Mouse (Mus musculus): ENCODE data around the gene Oas1d.
A peak's percentile ranks its signal among the peaks of the same experiment; 100 is the strongest.
"Not testable (repeated sequence)": the region's sequence is repeated elsewhere in the genome, so short reads cannot be mapped to it uniquely, and the experiment has no call there.

Oas1d gene

DNA sequence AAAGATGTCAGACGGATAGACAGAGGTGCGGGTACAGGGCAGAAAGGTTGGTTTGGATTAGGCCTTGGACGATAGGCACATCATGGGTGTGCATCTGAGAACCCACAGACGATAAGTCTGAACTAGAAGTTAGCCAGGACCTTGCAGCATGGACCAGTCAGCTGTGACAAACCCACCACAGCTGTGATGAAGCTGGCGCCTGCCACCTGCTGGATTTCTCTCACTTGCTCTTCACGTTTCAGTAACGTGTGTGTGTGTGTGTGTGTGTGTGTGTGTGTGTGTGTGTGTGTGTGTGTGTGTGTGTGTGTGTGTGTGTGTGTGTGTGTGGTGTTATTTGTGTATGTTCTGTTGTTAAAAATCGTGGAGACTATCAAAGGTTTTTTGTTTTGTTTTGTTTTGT, at the start of gene Oas1d:
TSS of gene Oas1d (plus strand) at position 333 of the 400 bp plus-strand sequence.
- DNase-seq (ENCODE audit: low spot score in 2 of 2), result not testable (repeated sequence)

DNA sequence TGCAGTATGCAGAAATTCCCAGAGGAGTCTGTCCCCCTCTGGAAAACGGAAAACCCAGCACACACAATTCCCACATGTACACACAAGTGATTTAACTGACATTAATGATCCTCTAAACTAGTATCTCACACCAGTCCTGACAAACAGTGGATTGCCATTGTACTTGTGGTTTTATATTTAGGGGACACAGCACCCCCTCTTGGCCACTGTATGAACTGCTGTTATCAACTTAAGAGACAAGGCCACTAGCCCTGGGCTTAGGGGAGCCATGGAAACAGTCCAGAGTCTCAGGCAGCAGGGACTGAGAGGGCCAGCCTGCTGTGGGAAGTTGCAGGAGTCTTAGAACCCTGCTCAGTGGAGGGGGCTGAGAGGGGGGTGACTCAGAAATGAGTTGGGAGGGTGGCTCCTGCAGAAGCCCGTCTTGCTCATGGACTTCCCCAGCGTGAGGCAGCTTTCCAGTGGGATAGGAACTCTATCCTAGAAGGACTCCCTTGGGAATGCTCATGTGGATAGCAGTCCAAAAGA, 48.9 kb upstream of the Oas1d start:
- no peak for DNase-seq (ENCODE audit: low spot score in 2 of 2)

DNA sequence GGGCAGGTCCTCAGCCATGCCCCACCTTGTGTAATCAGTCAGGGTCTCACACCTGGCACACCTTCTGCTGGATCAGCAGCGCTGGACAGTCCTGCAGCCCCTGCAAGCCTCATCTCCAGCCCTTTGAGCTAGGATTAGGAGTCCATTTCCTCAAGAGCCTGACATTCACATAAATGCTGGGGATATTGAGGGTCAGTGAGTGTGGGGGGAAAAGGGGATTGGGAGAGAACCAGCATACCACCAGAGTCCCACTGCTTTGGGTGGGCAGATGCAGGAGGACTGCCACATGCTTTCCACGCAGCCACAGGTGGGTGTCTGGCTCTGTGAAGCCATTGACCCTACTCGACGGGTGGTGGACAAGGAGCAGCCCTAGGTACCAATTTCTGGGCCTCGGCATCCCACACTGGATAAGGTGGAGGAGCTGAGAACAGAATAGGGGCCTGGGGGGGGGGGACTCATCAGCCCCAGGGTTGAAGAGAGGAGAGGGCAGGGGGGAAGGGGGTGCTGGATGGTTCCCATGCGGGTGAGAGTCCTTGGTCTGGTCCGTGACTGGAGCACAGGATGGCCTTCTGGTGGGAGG, 44.8 kb upstream of the Oas1d start:
- no peak for DNase-seq (ENCODE audit: low spot score in 2 of 2)

DNA sequence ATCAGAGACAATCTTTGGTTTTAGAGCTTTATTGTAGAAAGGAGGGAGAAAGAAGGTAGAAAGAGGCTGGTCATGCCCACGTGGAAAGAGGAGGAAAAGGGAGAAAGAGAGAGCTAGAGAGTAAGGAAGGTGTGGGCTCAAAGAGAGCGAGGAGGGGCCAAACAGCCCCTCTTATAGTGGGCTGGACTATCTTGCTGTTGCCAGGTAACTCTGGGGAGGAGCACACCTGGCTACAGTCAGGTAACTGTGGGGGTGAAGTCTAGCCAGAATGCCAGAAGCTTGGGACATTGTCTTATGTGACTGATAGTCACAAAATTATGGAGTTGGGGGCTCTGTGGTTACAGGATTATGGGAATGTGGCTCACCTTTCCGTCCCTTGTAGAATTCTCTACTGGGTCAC, 44.3 kb upstream of the Oas1d start:
- DNase-seq (ENCODE audit: low spot score in 2 of 2), result no peak

DNA sequence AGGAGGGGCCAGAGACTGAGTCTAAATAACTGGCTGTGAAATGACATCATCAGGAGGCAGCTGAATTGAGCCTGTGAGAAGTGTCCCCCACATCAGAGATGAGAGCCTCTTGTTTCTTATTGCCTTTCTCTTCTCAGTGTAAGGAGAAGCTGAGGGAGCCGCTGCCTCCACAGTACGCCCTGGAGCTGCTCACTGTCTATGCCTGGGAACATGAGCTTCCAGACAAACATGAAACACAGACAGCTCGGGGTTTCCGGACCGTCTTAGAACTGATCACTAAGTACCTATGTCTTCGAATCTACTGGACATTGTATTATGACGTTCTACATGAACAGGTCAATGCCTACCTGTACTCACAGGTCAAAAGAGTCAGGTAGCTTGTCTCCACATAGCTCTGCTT, 43.6 kb upstream of the Oas1d start:
- DNase-seq (ENCODE audit: low spot score in 2 of 2), result no peak

DNA sequence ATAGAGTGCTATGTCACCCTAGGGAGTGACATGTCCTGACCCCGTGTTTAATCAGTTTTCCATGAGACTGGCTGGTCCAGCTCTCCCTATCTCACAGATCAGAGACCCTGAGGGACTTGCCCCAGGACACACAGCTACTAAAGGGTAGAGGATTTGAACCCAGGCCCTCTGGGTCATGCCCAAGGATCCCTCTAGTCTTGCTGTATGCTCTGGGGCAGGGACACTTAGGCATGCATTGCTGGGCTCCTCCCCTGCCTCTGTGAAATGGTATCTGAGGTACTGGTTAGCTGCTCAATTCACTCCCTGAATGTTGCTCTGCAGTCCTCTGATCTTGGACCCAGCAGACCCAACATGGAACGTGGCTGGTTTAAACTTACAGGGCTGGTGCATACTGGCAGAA, 42.9 kb upstream of the Oas1d start:
- DNase-seq (ENCODE audit: low spot score in 2 of 2), result no peak

DNA sequence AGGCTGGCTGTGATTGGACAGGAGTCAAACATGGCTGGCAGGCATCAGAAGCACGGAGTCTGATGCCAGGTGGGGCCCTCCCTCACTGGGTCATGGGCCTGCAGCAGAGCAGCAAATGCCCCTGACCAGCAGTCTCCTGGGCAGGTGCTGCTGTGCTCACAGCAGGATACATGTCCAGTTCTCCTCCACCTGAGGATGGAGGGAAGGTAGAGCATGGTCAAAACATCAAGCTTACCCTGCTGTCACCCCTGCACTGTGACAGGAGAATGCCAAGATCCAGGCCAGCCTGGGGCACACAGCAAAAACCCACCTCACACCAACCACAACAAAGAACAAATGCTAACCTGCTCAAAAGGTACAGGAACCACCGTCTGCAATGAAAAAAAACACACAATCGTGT, 37.5 kb upstream of the Oas1d start:
- DNase-seq (ENCODE audit: low spot score in 2 of 2), result not testable (repeated sequence)

DNA sequence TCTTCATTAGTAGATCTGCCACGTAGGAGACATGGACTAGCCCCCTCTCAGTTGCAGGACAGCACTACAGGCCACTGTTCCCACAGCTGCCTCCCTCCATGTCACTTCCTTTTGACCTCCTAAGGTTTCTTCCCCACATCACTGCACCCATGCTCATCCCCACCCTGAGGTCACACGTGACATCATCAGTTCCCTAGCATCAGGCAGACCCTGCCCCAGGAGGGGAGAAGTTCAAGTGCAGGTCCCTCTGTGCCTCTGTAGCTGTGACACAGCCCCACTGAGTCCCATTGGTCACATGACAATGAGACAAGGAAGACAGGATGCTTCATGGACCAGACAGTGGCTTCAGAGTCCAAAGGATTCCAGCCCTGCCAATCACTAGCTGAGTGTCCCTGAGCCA, 36.9 kb upstream of the Oas1d start:
- not testable (repeated sequence) for DNase-seq (ENCODE audit: low spot score in 2 of 2)

DNA sequence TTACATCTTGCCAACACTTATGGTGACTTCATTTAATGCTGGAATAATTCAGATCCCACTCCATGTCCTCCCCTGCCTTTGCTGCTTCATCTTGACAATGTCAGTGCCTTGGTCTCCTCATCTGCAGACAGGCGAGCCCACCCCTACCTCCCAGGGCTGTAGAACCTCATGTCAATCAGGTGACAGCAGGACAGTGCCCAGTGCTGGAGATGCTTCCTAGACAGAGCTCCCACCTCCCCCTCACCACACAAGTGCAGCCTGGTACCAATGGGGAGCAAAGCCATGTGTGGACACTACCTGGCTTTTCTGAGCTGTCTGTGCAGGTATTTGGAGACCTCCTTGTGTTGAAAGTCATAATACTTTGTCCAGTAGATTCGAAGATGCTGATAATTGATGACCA, 35.5 kb upstream of the Oas1d start:
- peak in 1 of 2 experiments; percentile 9 for DNase-seq (ENCODE audit: low spot score in 2 of 2)

DNA sequence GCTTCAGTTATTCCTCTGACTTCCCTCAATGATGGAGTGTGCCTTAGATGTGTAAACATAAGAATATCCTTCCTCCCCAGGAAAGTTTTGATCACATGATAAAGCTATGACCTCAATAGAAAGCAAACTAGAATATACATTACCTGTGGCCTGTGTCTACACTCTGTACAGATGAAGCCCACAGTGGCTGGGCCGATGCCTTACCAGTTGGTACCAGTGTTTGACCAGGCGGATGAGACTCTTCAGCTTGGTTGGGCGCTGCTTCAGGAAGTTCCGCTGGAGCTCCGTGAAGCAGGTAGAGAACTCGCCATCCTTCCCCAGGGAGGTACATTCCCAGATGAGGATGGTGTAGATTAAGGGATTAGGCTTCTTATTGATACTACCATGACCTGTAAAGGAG, 32.7 kb upstream of the Oas1d start:
- DNase-seq (ENCODE audit: low spot score in 2 of 2), result not testable (repeated sequence)

DNA sequence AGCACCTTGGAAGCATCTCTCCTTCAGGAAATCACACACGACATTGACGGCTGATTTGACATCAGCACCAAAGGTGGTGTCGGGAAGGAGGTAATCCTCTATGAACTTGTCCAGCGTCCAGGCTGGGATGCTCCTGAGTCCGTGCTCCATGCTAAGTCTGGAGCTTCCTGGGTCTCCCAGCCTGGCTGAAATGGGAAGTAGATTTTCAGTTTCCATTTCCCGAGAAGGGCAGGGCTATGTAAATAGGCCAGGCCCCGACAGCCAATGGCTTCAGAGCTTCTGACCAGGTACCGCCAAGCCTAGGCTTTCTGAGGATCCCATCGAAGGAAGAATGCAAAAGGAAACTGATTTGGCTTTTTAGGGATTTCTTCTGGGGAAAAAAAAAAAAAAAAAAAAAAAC, 26.9 kb upstream of the Oas1d start, which contains the start of gene Oas1g:
TSS of gene Oas1g (minus strand) at position 201 of the 400 bp plus-strand sequence.
- not testable (repeated sequence) for DNase-seq (ENCODE audit: low spot score in 2 of 2)

DNA sequence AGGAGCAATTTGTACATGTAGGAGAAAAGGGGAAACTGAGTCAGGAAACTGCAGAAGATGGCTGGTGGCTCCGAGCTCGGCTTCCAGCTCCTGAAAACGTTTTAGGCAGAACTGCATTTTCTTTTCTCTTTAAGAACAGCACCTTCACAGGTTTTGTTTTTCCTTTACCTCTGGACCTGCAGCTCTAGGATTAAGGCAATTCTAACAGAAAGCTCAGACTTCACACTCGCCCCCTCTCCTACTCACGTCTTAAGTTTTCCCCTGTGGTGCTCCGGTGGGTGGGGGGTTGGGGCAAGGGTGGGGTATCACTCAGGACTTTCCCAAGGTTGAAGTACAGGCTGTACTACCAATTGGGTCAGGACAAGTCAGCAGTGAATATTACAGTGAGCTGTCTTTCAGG, 26.5 kb upstream of the Oas1d start:
- no peak for DNase-seq (ENCODE audit: low spot score in 2 of 2)

DNA sequence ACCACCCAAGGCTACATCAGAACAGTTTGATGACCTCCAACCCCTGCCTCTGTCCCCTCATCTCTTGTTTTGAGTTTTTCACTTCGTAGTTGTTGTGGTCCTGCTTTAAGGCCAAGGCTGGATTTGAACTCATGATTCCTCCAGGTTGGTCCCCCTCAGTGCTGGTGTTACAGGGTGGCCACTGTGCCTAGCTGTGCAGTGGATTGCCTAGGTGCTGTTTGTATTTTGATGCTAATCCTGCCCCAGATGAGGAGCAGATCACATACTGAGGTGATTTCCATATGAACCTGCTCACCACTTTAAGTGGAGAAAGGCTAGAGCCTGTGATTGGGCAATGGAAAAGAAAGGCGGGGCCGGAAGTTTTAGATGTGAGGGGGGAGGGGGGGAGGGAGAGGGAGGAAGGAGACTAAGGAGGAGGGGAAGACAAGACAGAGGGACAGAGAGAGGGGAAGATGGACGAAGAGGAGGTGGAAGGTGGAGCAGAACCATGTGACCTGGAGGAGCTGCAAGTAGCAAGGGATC, 26.0 kb upstream of the Oas1d start:
- not testable (repeated sequence) for DNase-seq (ENCODE audit: low spot score in 2 of 2)

DNA sequence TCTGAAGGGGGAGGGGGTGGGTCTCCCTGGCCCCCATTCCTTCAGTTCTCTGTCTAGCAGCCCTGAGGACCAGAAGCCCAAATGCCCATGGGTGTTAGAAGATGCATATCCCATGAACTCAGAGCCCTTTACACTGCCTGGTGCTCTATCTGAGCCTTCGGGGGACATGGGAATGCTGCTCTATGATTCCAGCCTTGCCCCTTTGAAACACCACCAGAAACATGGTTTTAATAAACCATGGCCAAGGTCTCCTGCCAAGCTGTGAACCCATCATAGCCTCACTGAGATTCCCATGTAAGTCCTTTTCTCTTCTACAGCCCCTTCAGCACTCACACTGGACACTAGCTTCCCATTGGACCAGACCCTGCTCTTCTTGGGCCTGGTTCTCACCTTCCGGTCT, 24.3 kb upstream of the Oas1d start:
- no peak for DNase-seq (ENCODE audit: low spot score in 2 of 2)

DNA sequence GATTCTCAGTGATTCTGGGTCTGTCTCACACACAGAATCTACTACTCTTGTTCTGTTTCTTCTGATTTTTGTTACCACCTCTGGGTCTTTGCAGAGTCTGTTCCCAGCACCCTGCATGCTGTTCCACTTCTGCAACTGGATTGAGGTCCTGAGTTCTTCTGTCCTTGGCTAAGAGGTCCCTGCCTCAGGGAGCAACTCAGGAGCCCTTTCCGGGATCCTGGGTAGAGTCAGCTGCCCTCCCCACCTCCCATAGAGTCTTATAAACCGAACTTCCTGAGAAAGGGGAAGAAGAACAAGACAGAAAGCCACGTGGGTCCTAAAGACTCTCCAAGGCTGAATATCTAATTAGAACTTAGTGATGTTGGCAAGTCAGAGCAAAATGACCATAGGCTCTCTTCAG, 23.3 kb upstream of the Oas1d start:
- no peak for DNase-seq (ENCODE audit: low spot score in 2 of 2)

DNA sequence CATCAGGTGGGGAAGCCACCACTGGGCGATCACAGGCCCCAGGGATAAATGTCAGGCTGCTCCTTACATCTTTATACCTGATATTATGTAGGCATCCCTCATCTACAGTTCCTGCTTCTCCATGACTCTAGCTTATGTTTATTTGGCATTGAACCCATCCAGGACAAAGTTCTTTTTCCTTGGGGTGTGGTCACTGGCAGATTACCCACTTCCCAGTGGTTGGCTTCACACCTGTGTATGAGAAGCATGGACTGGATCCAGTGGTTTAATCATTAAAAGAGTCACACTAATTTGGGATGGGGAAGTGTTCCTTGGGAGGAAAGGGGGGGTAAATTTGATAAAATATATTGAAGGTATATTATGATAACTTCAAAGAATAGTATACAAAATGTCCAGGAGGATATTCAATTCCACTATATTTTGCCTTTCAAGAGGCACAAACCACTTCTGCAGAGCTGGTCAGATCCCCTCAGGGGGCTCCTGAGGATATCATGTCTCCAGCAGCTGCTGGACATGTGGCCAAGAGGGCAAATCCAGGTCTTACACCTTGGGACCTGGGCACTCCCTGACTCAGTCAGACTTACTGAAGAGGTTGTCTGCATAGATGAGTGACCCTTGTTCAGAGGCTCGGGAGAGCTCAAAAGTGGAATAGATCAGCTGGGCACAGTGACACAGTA, 22.6 kb upstream of the Oas1d start:
- not testable (repeated sequence) for DNase-seq (ENCODE audit: low spot score in 2 of 2)

DNA sequence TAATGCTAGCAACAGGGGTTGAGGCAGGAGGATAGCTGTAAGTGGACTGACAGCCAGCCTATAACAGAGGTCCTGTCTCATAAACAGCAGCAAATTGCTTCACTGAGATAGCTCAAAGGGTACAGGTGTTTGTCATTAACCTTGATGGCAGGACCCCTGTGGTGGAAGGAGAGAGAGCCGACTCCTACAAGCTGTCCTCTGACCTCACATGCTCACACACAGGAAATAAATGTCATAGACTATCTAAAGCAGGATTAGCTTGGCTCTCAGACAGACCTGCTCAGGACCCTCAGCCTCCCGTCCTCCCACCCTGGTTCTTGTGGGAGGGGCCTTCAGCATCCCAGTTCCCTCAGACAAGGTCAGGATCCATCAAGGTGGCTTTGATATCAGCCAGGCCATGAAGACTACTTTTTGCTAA, 22.1 kb upstream of the Oas1d start:
- no peak for DNase-seq (ENCODE audit: low spot score in 2 of 2)

DNA sequence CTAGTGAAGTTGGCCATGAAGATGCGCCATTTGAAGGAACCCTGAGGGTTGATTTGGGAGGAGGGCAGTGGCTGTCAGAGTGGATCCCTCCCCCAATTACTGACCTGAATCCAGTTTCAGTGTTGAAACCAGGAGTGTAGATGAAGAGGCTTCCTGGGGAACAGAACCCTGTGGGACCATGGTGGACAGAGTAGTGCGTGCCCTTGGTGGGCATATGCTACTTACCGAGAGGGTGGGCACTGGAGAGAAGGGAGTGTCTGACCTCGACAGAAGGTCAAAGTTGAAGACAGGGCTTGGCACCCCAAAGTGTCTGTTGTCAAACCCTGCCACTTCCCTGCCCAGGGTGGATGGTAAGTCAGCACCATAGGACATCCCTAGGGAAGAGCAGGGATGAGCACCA, 20.5 kb upstream of the Oas1d start:
- DNase-seq (ENCODE audit: low spot score in 2 of 2), result not testable (repeated sequence)

DNA sequence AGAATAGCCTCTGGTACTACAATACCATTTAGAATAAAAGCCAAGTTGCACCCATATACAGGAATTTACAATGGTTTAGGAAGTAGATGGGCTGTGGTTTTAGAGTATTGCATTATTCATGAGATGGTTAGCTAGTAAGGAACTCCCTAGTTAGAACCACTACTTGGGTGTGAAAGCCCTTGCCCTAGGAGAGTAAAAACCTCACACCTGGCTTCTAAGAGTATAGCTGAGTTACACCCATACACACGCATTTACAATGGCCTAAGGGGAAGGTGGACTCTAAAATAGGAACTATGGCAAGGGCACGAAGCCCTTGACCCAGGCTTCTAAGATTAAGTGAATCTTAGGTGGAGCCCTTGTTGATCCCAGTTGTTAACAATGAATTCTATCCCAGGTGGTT, 19.6 kb upstream of the Oas1d start:
- not testable (repeated sequence) for DNase-seq (ENCODE audit: low spot score in 2 of 2)

DNA sequence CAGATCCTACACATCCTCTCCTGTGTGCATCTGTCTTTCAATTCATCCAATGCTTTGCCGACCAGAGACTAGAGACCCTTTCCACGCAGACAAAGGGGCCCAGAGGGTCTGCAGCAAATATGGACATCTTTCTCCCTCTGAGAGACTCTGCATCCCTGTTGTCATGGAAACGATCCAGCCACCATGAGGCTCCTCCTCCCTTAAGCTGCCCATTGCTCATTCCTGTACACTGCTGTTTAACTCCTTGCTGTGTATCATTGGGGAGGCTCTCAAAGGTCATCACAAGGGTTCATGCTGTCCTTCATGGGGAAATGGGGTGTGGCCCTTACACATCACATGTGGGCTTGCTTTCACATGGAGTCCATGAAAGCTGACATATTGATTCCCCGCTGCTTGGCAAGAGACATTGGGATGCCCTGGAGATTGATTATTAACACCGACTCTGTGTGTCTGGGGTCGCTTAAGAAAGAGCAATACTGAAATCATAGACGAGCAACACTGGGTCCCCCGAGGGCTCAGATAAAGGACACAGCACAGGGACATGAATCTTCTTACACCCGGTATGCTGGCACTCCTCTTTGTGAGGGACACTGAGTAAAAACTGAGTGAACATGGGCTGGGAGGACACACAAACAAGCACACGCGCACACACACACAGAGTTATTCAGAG, 19.0 kb upstream of the Oas1d start:
- DNase-seq (ENCODE audit: low spot score in 2 of 2), result no peak

DNA sequence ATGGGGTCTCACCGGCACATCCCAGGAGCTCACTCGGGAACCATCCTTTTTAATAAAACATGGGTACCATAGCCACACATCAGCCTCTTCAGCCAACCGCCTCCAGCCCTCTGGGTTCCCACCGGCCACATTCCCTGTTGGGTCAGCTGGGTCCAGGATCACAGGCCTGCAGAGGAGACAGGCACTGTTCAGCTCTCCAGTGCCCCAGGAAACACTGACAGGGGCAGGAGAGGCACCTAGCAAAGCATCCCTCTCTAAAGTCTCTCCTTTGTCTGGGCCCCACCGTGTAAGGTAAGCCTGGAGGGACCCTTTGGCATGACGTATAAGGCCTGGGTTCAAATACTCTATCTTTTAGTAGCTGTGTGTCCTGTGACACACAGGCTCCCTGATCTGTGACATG, 16.0 kb upstream of the Oas1d start:
- no peak for DNase-seq (ENCODE audit: low spot score in 2 of 2)

DNA sequence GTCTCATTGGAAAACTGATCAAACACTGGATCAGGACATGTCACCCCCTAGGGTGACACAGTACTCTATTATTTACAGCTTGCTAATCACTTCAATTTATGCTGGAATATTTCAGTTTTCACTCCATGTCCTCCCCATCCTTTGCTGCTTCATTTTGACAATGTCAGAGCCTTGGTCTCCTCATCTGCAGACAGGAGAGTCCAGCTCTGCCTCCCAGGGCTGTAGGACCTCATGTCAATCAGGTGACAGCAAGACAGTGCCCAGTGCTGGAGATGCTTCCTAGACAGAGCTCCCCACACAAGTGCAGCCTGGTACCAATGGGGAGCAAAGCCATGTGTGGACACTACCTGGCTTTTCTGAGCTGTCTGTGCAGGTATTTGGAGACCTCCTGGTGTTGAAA, 15.6 kb upstream of the Oas1d start:
- DNase-seq (ENCODE audit: low spot score in 2 of 2), result no peak

DNA sequence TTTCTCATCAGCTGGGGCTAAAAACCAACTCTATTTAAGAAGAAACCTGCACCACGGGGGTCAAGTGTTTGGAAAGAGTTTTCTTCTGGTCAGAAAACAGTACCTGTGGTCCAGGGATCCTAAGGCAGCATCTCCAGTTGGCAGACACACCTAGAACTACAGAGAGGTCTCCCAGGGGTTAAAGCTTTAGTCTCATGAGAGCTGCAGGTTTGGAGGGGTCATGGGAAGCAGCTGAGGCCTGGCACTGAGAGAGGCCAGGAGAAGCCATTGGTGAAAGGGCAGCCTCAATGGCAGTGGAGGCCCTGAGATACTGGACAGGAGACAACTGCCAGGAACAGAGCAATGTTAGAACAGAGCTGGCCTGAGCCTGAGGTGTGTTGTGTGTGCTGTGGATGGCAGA, 13.7 kb upstream of the Oas1d start:
- DNase-seq (ENCODE audit: low spot score in 2 of 2), result no peak
